Mouse (Mus musculus): ENCODE measurements around the gene Mex3a. TPM values are rescaled to one million over a fixed set of nuclear protein-coding genes. Genes with fewer than 3 reads are reported as not detected.
A peak's percentile ranks its signal among the peaks of the same experiment; 100 is the strongest.

Gene Mex3a
- polyA plus RNA-seq, 1 experiment from 2014 or later, result 28.6 TPM

GRCm38 (mm10) chr3:88521803-88522331, 10.3 kb upstream of the Mex3a start:
- H3K27ac ChIP-seq, result no peak overlapping the region
- H3K4me1 ChIP-seq, result peaks cover 22% of the 10 kb centered on the region
- 42% methylated on average over 9 of the region's 9 CpGs for WGBS
- H3K36me3 ChIP-seq (replicated peaks), result peaks cover 33% of the 10 kb centered on the region
- H3K9me3 ChIP-seq, result no peaks in the 10 kb centered on the region
- no peak overlapping the region for H3K4me3 ChIP-seq
- H3K27me3 ChIP-seq (ENCODE audit: poor library complexity, severe bottlenecking), result no peaks in the 10 kb centered on the region
- peak; percentile 74 for DNase-seq (ENCODE audit: extremely low spot score, low spot score)

- no peak for DNase-seq (ENCODE audit: extremely low spot score, low spot score)
- 91% methylated on average over 8 of the region's 8 CpGs for WGBS
- Histone ChIP-seq H3K36me3 (replicated peaks) (peaks cover 38% of the 10 kb centered on the region), H3K27ac (no peak overlapping the region), H3K27me3 (ENCODE audit: poor library complexity, severe bottlenecking) (no peaks in the 10 kb centered on the region), H3K4me3 (no peak overlapping the region), H3K9me3 (no peaks in the 10 kb centered on the region), H3K4me1 (peaks cover 34% of the 10 kb centered on the region)
These were observed 9.2 kb upstream of the Mex3a start for GRCm38 (mm10) chr3:88523027-88523426.

- H3K27me3 ChIP-seq (ENCODE audit: poor library complexity, severe bottlenecking), result no peaks in the 10 kb centered on the region
- H3K27ac ChIP-seq, result no peak overlapping the region
- DNase-seq (ENCODE audit: extremely low spot score, low spot score), result no peak
- H3K4me3 ChIP-seq, result no peak overlapping the region
- WGBS, result 91% methylated on average over 5 of the region's 5 CpGs
- peaks cover 38% of the 10 kb centered on the region for H3K36me3 ChIP-seq (replicated peaks)
- no peaks in the 10 kb centered on the region for H3K9me3 ChIP-seq
- peaks cover 54% of the 10 kb centered on the region for H3K4me1 ChIP-seq
These were observed 7.2 kb upstream of the Mex3a start for GRCm38 (mm10) chr3:88525021-88525420.

- Histone ChIP-seq H3K4me3 (peak overlapping the region; percentile 29; the same call in 1 of the 2 replicates), H3K4me1 (peaks cover 68% of the 10 kb centered on the region), H3K27me3 (ENCODE audit: poor library complexity, severe bottlenecking) (no peaks in the 10 kb centered on the region), H3K27ac (peak overlapping the region; percentile 51; the same call in 1 of the 2 replicates), H3K9me3 (no peaks in the 10 kb centered on the region), H3K36me3 (replicated peaks) (peaks cover 38% of the 10 kb centered on the region)
- DNase-seq (ENCODE audit: extremely low spot score, low spot score), result peak; percentile 91
- WGBS, result 36% methylated on average over 17 of the region's 17 CpGs
These were observed 5.8 kb upstream of the Mex3a start for GRCm38 (mm10) chr3:88526157-88527131.

- 32% methylated on average over 8 of the region's 8 CpGs for WGBS
- DNase-seq (ENCODE audit: extremely low spot score, low spot score), result no peak
- peaks cover 34% of the 10 kb centered on the region for H3K36me3 ChIP-seq (replicated peaks)
- peak overlapping the region; percentile 80 for H3K27ac ChIP-seq
- peaks cover 64% of the 10 kb centered on the region for H3K4me1 ChIP-seq
- H3K4me3 ChIP-seq, result peak overlapping the region; percentile 93
- H3K9me3 ChIP-seq, result no peaks in the 10 kb centered on the region
- H3K27me3 ChIP-seq (ENCODE audit: poor library complexity, severe bottlenecking), result no peaks in the 10 kb centered on the region
These were observed 4.6 kb upstream of the Mex3a start for GRCm38 (mm10) chr3:88527565-88527964.

GRCm38 (mm10) chr3:88528646-88529045, 3.5 kb upstream of the Mex3a start:
- Histone ChIP-seq H3K36me3 (replicated peaks) (peaks cover 25% of the 10 kb centered on the region), H3K27me3 (ENCODE audit: poor library complexity, severe bottlenecking) (no peaks in the 10 kb centered on the region), H3K9me3 (no peaks in the 10 kb centered on the region), H3K4me3 (peak overlapping the region; percentile 93; the same call in 1 of the 2 replicates), H3K27ac (no peak overlapping the region), H3K4me1 (peaks cover 64% of the 10 kb centered on the region)
- DNase-seq (ENCODE audit: extremely low spot score, low spot score), result no peak
- 87% methylated on average over 11 of the region's 11 CpGs for WGBS

- WGBS, result 32% methylated on average over 7 of the region's 7 CpGs
These were observed 2.8 kb upstream of the Mex3a start for GRCm38 (mm10) chr3:88529204-88530000.

GRCm38 (mm10) chr3:88530082-88530864, 1.9 kb upstream of the Mex3a start:
- WGBS, result 2% methylated on average over 11 of the region's 11 CpGs
- peak overlapping the region; percentile 93 for H3K4me3 ChIP-seq
- peaks cover 81% of the 10 kb centered on the region for H3K4me1 ChIP-seq
- H3K9me3 ChIP-seq, result no peaks in the 10 kb centered on the region
- peak overlapping the region; percentile 99 for H3K27ac ChIP-seq
- no peaks in the 10 kb centered on the region for H3K27me3 ChIP-seq (ENCODE audit: poor library complexity, severe bottlenecking)
- peaks cover 25% of the 10 kb centered on the region for H3K36me3 ChIP-seq (replicated peaks)
- DNase-seq (ENCODE audit: extremely low spot score, low spot score), result no peak

More at GRCm38 (mm10) chr3:88529204-88530000, 2.8 kb upstream of the Mex3a start:
- Histone ChIP-seq H3K4me1 (peaks cover 72% of the 10 kb centered on the region), H3K4me3 (peak overlapping the region; percentile 93), H3K9me3 (no peaks in the 10 kb centered on the region), H3K27me3 (ENCODE audit: poor library complexity, severe bottlenecking) (no peaks in the 10 kb centered on the region), H3K36me3 (replicated peaks) (peaks cover 25% of the 10 kb centered on the region), H3K27ac (peak overlapping the region; percentile 99)
- DNase-seq (ENCODE audit: extremely low spot score, low spot score), result no peak

- Histone ChIP-seq H3K4me1 (peaks cover 82% of the 10 kb centered on the region), H3K27me3 (ENCODE audit: poor library complexity, severe bottlenecking) (no peaks in the 10 kb centered on the region), H3K4me3 (peak overlapping the region; percentile 93), H3K36me3 (replicated peaks) (peaks cover 36% of the 10 kb centered on the region), H3K27ac (peak overlapping the region; percentile 99), H3K9me3 (no peaks in the 10 kb centered on the region)
- peak; percentile 93 for DNase-seq (ENCODE audit: extremely low spot score, low spot score)
- under 1% methylated on average over 62 of the region's 63 CpGs for WGBS
These were observed 572 bp upstream of the Mex3a start for GRCm38 (mm10) chr3:88531348-88532298.

- 0% methylated on average over 40 of the region's 40 CpGs for whole genome bisulfite sequencing
- peaks cover 82% of the 10 kb centered on the region for H3K4me1 ChIP-seq
- no peaks in the 10 kb centered on the region for H3K9me3 ChIP-seq
- H3K4me3 ChIP-seq, result peak overlapping the region; percentile 93
- peaks cover 44% of the 10 kb centered on the region for H3K36me3 ChIP-seq (replicated peaks)
- peak overlapping the region; percentile 99 for H3K27ac ChIP-seq
- peak; percentile 77 for DNase-seq (ENCODE audit: extremely low spot score, low spot score)
- H3K27me3 ChIP-seq (ENCODE audit: poor library complexity, severe bottlenecking), result no peaks in the 10 kb centered on the region
These were observed 705 bp downstream of the Mex3a start for GRCm38 (mm10) chr3:88532689-88533511.
